In the genomic region with DNA sequence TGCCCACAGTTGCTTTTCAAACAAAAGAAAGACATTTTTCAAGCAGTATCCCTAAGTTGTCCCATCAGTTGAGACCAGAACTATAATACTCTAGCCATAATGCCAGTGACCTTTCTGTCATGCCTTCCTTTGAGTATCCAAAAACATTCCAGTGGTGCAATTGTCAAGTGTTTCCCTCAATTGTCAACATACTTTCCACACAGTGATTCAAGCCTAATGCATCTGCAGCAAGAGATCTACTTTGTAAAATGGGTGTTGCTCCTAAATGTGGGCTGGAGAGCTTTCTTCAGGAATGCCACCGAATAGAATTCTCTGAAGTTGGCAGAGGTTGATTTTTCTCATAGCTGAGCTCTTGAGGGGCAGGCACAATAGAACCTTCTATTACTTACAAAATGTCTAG, we compare ENCODE assay signal across 27 mouse cellular contexts. TPM values are rescaled to one million over a fixed set of nuclear protein-coding genes. Genes with fewer than 3 reads are reported as not detected.
"Had no signal": no experiment of that assay in that cellular context is flagged by ENCODE, and none has a peak within 500 bp of the region (broad histone marks: within the 10 kb centered on the region; RNA-seq: fewer than 3 reads in every experiment).

No protein-coding gene starts in this region.

- H3K4me3 ChIP-seq: gastrocnemius, adult 2 months; heart, adult 2 months; heart, embryonic 13.5 days; heart, embryonic 15.5 days; hindbrain, embryonic 10.5 days; hindbrain, embryonic 12.5 days; intestine, embryonic 15.5 days; layer of hippocampus, adult 2 months; left cerebral cortex, adult 2 months; limb, embryonic 13.5 days; limb, embryonic 15.5 days; liver, embryonic 12.5 days had no signal

- H3K27ac ChIP-seq: gastrocnemius, adult 2 months; heart, adult 2 months; heart, embryonic 13.5 days; heart, embryonic 15.5 days; hindbrain, embryonic 10.5 days; hindbrain, embryonic 12.5 days; hindbrain, embryonic 14.5 days; intestine, embryonic 15.5 days; layer of hippocampus, adult 2 months; left cerebral cortex, adult 2 months; limb, embryonic 13.5 days; limb, embryonic 15.5 days; liver, embryonic 12.5 days had no signal

- H3K36me3 ChIP-seq: heart, embryonic 13.5 days; heart, embryonic 15.5 days; hindbrain, embryonic 10.5 days; hindbrain, embryonic 12.5 days; intestine, embryonic 15.5 days; limb, embryonic 13.5 days; limb, embryonic 15.5 days; liver, embryonic 12.5 days had no signal

- H3K4me1 ChIP-seq: heart, embryonic 13.5 days; heart, embryonic 15.5 days; hindbrain, embryonic 10.5 days; hindbrain, embryonic 12.5 days; intestine, embryonic 15.5 days; liver, embryonic 12.5 days had no signal

- H3K9ac ChIP-seq: heart, embryonic 13.5 days; heart, embryonic 15.5 days; hindbrain, embryonic 12.5 days; hindbrain, embryonic 14.5 days; intestine, embryonic 15.5 days; limb, embryonic 13.5 days; limb, embryonic 15.5 days; liver, embryonic 12.5 days had no signal

- H3K9me3 ChIP-seq: heart, embryonic 13.5 days; heart, embryonic 15.5 days; hindbrain, embryonic 10.5 days; hindbrain, embryonic 12.5 days; intestine, embryonic 15.5 days; limb, embryonic 13.5 days; limb, embryonic 15.5 days; liver, embryonic 12.5 days had no signal

- H3K27me3 ChIP-seq: heart, embryonic 13.5 days; heart, embryonic 15.5 days; hindbrain, embryonic 12.5 days; intestine, embryonic 15.5 days; limb, embryonic 13.5 days; limb, embryonic 15.5 days; liver, embryonic 12.5 days had no signal

- ATAC-seq: hindbrain, embryonic 16.5 days; inflammation-experienced regulatory T-cells, adult 6 months; intestine, embryonic 15.5 days; intestine, postnatal 0 days; liver, embryonic 12.5 days had no signal

- H3K4me2 ChIP-seq: heart, embryonic 11.5 days; heart, embryonic 13.5 days; heart, embryonic 15.5 days; hindbrain, embryonic 12.5 days; hindbrain, embryonic 14.5 days; intestine, embryonic 15.5 days; limb, embryonic 13.5 days; limb, embryonic 15.5 days; liver, embryonic 12.5 days had no signal

- DNase-seq: gastrocnemius, adult 2 months; gastrocnemius, postnatal 10 days; gastrocnemius, postnatal 25 days; heart, adult 2 months; heart, postnatal 4 days; kidney, adult 18-20 months; kidney, adult 8-10 months; kidney, postnatal 10 days; kidney, postnatal 25 days; kidney, postnatal 4 days; left cerebral cortex, postnatal 4 days had no signal

RNA-seq across cellular contexts. Expression of gene Tspan8, which starts 58.0 kb away (rescaled TPM):
- total RNA-seq: granulocyte monocyte progenitor cell, adult 5-6 weeks had no signal
